Mouse (Mus musculus) Patski (cell line): ENCODE results near the gene Gpx4. TPM values are rescaled to one million over a fixed set of nuclear protein-coding genes. Genes with fewer than 3 reads are reported as not detected.
"Not testable (repeated sequence)": the region's sequence is repeated elsewhere in the genome, so short reads cannot be mapped to it uniquely, and the experiment has no call there.

Experiments used
- ATAC-seq: fragments of 100-300 bp; one replicate; pipeline ENCODE4 v1.8.0; 2021
- CTCF ChIA-PET: fragments of 350-600 bp; sonication (Branson Sonifier 250); formaldehyde crosslinking; loops from one replicate; lab custom pipeline; 2022; ENCODE audit warnings: inconsistent platforms; lab: Charles Lee
- POLR2A ChIA-PET: fragments of 350-600 bp; sonication (Branson Sonifier 250); formaldehyde crosslinking; loops from one replicate; lab custom pipeline; 2022; ENCODE audit warnings: antibody characterized with exemption, inconsistent platforms; lab: Charles Lee
- DNase-seq: peaks from one replicate; pipeline ENCODE4 v3.0.0-alpha.2; 2011; ENCODE audit warnings: low read depth, low spot score
- H3K27me3 ChIP-seq: fragments of 371-371 bp; one replicate; pipeline ENCODE4 v1.5.1; 2021
- CTCF ChIP-seq: fragments of 100-300 bp; IDR thresholded peaks from one replicate; pipeline ENCODE4 v1.5.1; 2021
- in situ Hi-C: fragments of 300-500 bp; cut with MboI; formaldehyde crosslinking; loops from 3 replicates; pipeline ENCODE4 v1.11.1; 2018; ENCODE audit warnings: low pct_unique_long_range_greater_than_20kb, mixed read lengths
- polyA plus RNA-seq: library from polyadenylated mRNA; unstranded; gene quantifications from one replicate; pipeline ENCODE4 v1.2.3, GENCODE M21; 2021

Gpx4 gene
- polyA plus RNA-seq, 1 experiment from 2014 or later, result 916 TPM

DNA sequence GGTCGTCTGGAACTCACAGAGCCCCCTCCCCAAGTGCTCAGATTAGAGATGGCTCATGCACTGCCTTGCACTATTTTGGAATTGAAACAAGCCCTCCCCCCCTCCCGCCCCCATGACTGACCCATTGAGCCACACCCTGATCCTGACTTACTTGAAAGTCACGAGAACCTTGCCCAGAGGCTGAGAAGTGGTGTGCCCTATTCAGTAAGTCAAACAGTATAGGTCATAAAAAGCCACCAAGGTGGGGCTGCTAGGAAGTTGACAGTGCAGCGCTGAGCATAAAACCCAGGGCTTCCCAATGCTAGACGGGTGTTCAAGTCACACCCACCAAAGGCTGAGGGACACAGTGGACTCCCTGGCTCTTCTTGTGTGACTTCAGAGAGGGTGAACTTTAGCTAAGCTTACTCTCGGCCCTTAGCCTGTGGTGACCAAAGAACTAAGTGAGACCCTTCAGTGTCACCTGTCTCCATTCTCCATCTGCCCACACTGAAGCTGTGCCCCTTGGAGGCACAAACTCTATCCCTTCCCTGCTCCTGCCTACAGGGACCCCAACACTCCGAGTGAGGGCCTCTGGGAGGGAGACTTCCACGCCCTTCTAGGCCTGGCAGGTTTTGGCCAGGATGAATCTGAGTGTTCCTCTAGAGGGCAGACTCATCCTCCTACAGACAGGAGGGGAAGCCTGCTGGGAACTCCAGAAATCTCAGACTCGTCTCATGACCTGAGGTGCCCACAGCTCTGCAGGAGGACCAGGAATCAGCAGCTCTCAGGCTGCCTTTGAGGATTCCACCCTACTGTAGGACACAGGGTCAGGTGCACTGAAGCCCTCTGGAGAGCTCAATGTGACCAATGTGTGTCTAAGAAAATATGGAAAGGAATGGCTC, 13.2 kb upstream of the Gpx4 start:
- DNase-seq, result no peak
- no peaks in the 10 kb centered on the region for H3K27me3 ChIP-seq
- ATAC-seq, result peak; percentile 72
- in situ Hi-C loops, result no loop called here
- TF ChIP-seq CTCF, result no peak
- CTCF ChIA-PET, result interaction anchor here (0.7 to 1.4 kb wide), 9 partner anchors 8 to 76 kb away, joined by 3 to 8 read pairs (median 4); partner anchors contain the start of gene Tmem259
- POLR2A ChIA-PET, result interaction anchor here (0.7 to 3.5 kb wide), 5 partner anchors 12 to 34 kb away, joined by 3 to 14 read pairs (median 4); partner anchors contain the start of gene Gpx4

- no peak for ATAC-seq
- no peaks in the 10 kb centered on the region for H3K27me3 ChIP-seq
- in situ Hi-C loops, result no loop called here
- ChIA-PET CTCF (interaction anchor here (1.1 to 2.2 kb wide), 4 partner anchors 44 to 76 kb away, joined by 3 to 8 read pairs (median 4); partner anchors contain the start of gene Tmem259), POLR2A (interaction anchor here (1.3 to 3.5 kb wide), 2 partner anchors 11 to 18 kb away, joined by 4 to 14 read pairs; partner anchors contain the start of gene Gpx4)
- TF ChIP-seq CTCF, result no peak
- DNase-seq, result no peak
Observed at GRCm38 (mm10) chr10:80035148-80035547, 11.8 kb upstream of the Gpx4 start.

DNA sequence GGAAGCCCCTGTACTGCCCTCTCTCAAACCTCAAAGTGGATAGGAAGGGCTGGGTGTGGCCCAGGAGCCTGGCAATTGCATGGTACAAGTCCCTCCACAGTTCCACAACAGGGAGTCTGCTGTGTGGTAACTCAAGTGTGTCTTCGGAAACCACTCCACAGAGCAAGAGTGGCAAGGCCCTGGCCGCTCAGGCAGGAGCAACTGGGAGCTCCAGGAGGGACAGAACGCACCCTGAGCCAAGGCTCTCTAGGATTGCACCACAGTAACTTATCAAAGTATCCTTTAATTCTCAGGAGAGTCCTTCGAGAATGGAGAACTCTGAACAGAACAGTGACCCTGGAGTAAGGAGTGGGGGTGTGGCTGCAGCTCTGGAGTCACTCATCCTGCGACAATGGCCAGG, 11.3 kb upstream of the Gpx4 start:
- POLR2A ChIA-PET, result interaction anchor here (3.5 kb wide), 1 partner anchor 17 kb away, joined by 14 read pairs; no protein-coding TSS in a partner anchor
- CTCF ChIA-PET, result interaction anchor here (2.2 kb wide), 1 partner anchor 51 kb away, joined by 6 read pairs; the partner anchor contains the start of gene Tmem259
- ATAC-seq (no peak), DNase-seq (no peak)
- in situ Hi-C loops, result no loop called here
- no peak for TF ChIP-seq CTCF
- no peaks in the 10 kb centered on the region for H3K27me3 ChIP-seq

DNA sequence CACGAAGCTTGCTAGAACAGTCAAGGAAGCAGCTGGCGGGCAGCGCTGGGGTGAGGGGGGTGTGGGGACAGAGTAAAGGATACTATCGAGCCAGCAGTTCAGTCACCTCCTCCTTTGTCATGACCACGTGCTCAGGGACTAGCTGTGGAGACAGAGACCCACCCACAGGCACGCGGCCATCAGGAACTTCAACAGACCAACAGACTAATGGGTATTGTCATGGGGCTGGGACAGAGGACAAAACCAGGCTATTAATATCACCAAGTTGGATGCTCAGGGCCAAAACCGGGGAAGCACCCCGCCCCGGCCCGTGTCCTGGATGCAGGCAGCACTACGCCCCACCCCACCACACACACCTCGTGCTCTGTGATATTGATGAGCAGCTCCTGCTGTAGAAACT, 10.1 kb upstream of the Gpx4 start:
- CTCF ChIA-PET, result interaction anchor here (2.2 kb wide), 1 partner anchor 52 kb away, joined by 6 read pairs; the partner anchor contains the start of gene Tmem259
- DNase-seq, result no peak
- no peaks in the 10 kb centered on the region for H3K27me3 ChIP-seq
- in situ Hi-C loops, result no loop called here
- TF ChIP-seq CTCF, result no peak
- POLR2A ChIA-PET, result interaction anchor here (3.5 kb wide), 1 partner anchor 16 kb away, joined by 14 read pairs; no protein-coding TSS in a partner anchor
- ATAC-seq, result no peak

DNA sequence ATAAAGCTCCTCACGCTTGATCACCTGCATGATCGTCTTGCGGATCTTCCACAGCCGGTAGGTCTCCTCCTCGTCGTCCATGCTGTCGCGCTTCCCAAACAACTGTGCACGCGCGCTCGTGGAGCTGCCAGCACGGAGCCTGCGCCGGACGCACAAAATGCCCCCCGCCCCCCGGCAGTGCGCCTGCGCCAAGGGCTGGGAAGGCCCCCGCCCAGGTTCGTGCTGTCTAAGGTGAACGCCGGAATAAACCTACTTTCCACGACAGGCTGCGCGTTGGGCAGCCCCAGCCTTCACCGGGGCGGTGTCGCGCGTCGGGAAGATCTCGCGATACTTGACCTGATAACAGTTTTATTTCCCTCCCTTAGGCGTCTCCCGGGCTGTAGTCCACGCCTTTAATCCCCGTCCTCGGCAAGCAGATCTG, 7.4 kb upstream of the Gpx4 start, which contains the start of gene Polr2e:
TSS of gene Polr2e (minus strand) at position 237 of the 421 bp plus-strand sequence.
- H3K27me3 ChIP-seq, result no peaks in the 10 kb centered on the region
- DNase-seq, result peak; percentile 82
- peak; percentile 24 for ATAC-seq
- TF ChIP-seq CTCF, result no peak
- in situ Hi-C loops, result no loop called here
- POLR2A ChIA-PET, result interaction anchor here (0.6 to 1.5 kb wide), 6 partner anchors 11 to 117 kb away, joined by 3 read pairs; no protein-coding TSS in a partner anchor
- CTCF ChIA-PET, result no interaction called here

DNA sequence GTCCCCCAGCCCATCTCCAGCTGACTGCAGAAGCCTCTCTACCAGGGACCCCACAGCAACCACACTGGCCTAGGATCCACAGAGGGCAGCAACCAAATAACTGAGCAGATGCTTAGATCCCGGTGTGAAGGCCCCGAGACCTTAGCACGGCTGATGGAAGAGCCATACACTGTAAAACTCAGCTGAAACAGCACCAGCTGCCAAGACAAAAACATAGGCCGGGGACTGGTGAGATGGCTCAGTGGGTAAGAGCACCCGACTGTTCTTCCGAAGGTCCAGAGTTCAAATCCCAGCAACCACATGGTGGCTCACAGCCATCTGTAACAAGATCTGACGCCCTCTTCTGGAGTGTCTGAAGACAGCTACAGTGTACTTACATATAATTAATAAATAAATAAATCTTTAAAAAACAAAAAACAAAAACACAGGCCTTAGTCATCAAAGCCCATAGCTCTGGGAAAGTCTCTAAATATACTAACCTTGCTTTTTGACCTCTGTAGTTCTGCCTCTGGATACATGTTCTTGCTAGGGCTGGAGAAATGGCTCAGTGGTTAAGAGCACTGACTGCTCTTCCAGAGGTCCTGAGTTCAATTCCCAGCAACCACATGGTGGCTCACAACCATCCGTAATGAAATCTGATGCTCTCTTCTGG, 5.4 kb upstream of the Gpx4 start:
- in situ Hi-C loops, DNase-seq, H3K27me3 ChIP-seq, ATAC-seq: not testable (repeated sequence)
- CTCF ChIA-PET, result interaction anchor here (2.3 kb wide), 1 partner anchor 57 kb away, joined by 9 read pairs; the partner anchor contains the start of gene Tmem259
- POLR2A ChIA-PET, result interaction anchor here (1.2 kb wide), 1 partner anchor 66 kb away, joined by 4 read pairs; no protein-coding TSS in a partner anchor

- H3K27me3 ChIP-seq, result no peaks in the 10 kb centered on the region
- ATAC-seq, result no peak
- DNase-seq, result no peak
- ChIA-PET POLR2A (interaction anchor here (0.6 to 1.3 kb wide), 3 partner anchors 11 to 122 kb away, joined by 3 to 5 read pairs (median 3); partner anchors contain the start of gene Cirbp), CTCF (interaction anchor here (1.3 to 1.5 kb wide), 3 partner anchors 9 to 62 kb away, joined by 3 to 4 read pairs (median 3); partner anchors contain the start of gene Sbno2)
- in situ Hi-C loops, result no loop called here
- no peak for TF ChIP-seq CTCF
Observed at GRCm38 (mm10) chr10:80044087-80044486, 2.9 kb upstream of the Gpx4 start.

GRCm38 (mm10) chr10:80045364-80045763, 1.6 kb upstream of the Gpx4 start:
- ChIA-PET POLR2A (interaction anchor here (1.1 to 1.9 kb wide), 2 partner anchors 11 to 120 kb away, joined by 3 to 4 read pairs; partner anchors contain the start of gene Cirbp), CTCF (interaction anchor here (1.2 to 1.3 kb wide), 2 partner anchors 60 to 86 kb away, joined by 3 read pairs; partner anchors contain the start of gene Sbno2)
- H3K27me3 ChIP-seq, ATAC-seq, in situ Hi-C loops, DNase-seq: not testable (repeated sequence)

DNA sequence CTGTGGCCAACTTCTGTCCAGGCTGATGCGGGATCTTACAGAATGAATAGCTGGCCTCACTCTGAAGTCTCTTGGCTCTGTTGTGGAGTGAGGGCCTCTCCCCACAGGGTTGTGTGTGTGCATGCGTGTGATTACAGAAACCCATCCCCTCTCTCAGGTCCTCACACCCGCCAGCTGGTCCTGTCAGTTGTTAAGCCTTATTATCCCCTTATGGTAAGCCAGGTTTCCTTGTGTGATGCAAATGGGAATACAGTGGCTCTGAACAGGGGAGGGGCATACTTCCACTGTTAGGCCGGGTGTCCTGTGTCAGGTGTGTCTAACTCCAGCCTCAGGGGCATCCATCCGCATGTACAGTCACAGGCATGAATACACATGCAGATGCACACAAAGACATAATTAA, 1.2 kb upstream of the Gpx4 start:
- TF ChIP-seq CTCF, result no peak
- no peak for ATAC-seq
- in situ Hi-C loops, result no loop called here
- POLR2A ChIA-PET, result interaction anchor here (1.9 kb wide), 1 partner anchor 11 kb away, joined by 4 read pairs; no protein-coding TSS in a partner anchor
- CTCF ChIA-PET, result interaction anchor here (1.2 kb wide), 1 partner anchor 86 kb away, joined by 3 read pairs; no protein-coding TSS in a partner anchor
- no peak for DNase-seq
- no peaks in the 10 kb centered on the region for H3K27me3 ChIP-seq
